Mouse (Mus musculus): ENCODE data around the gene Cd59b.

Gene Cd59b

GRCm38 (mm10) chr2:104069704-104070185 lies at the start of gene Cd59b:
Gene Cd59b (plus strand): TSS chr2:104069849.
- DNase-seq = peak; percentile 66 to 67

GRCm38 (mm10) chr2:104023096-104023495 lies 46.6 kb upstream of the Cd59b start:
- DNase-seq = no peak

GRCm38 (mm10) chr2:104024656-104025055 lies 45.0 kb upstream of the Cd59b start:
- no peak for DNase-seq

- DNase-seq = peak; percentile 91 to 93
These were observed 42.1 kb upstream of the Cd59b start, which contains the start of gene Fbxo3 for GRCm38 (mm10) chr2:104027458-104028138. Gene Fbxo3 (plus strand): TSS chr2:104027721.

- DNase-seq = no peak
These were observed 41.4 kb upstream of the Cd59b start, which contains the start of gene 4931422A03Rik for GRCm38 (mm10) chr2:104028139-104028723. Gene 4931422A03Rik (minus strand): TSS chr2:104028361.

GRCm38 (mm10) chr2:104029074-104029473 lies 40.6 kb upstream of the Cd59b start:
- no peak for DNase-seq

- DNase-seq = no peak
These were observed 39.3 kb upstream of the Cd59b start for GRCm38 (mm10) chr2:104030381-104030780.

GRCm38 (mm10) chr2:104032056-104032455 lies 37.6 kb upstream of the Cd59b start:
- DNase-seq = no peak

GRCm38 (mm10) chr2:104034832-104035472 lies 34.7 kb upstream of the Cd59b start:
- DNase-seq = peak in 1 of 2 experiments; percentile 74

GRCm38 (mm10) chr2:104035595-104035994 lies 34.1 kb upstream of the Cd59b start:
- DNase-seq = no peak

GRCm38 (mm10) chr2:104036316-104036715 lies 33.3 kb upstream of the Cd59b start:
- DNase-seq = no peak

- DNase-seq = no peak
These were observed 31.4 kb upstream of the Cd59b start for GRCm38 (mm10) chr2:104038236-104038635.

- no peak for DNase-seq
These were observed 28.0 kb upstream of the Cd59b start for GRCm38 (mm10) chr2:104041632-104042031.

GRCm38 (mm10) chr2:104042766-104043165 lies 26.9 kb upstream of the Cd59b start:
- DNase-seq = no peak

- DNase-seq = peak in 1 of 2 experiments; percentile 15
These were observed 25.8 kb upstream of the Cd59b start for GRCm38 (mm10) chr2:104043624-104044478.

- DNase-seq = peak in 1 of 2 experiments; percentile 33
These were observed 25.1 kb upstream of the Cd59b start for GRCm38 (mm10) chr2:104044479-104045080.

- no peak for DNase-seq
These were observed 11.3 kb upstream of the Cd59b start for GRCm38 (mm10) chr2:104058381-104058780.

- no peak for DNase-seq
These were observed 10.7 kb upstream of the Cd59b start for GRCm38 (mm10) chr2:104058954-104059353.

GRCm38 (mm10) chr2:104059786-104060185 lies 9.9 kb upstream of the Cd59b start:
- DNase-seq = no peak

GRCm38 (mm10) chr2:104060996-104061395 lies 8.7 kb upstream of the Cd59b start:
- DNase-seq = no peak

- no peak for DNase-seq
These were observed 7.0 kb upstream of the Cd59b start for GRCm38 (mm10) chr2:104062665-104063064.

- no peak for DNase-seq
These were observed 5.5 kb upstream of the Cd59b start for GRCm38 (mm10) chr2:104064152-104064551.

Data from lung, postnatal 4 days (tissue).